Mouse (Mus musculus): ENCODE data around the gene Rev3l. TPM values are rescaled to one million over a fixed set of nuclear protein-coding genes. Genes with fewer than 3 reads are reported as not detected.

Gene Rev3l
- polyA plus RNA-seq (2017; shearing (Covaris generic)): 10 to 100 TPM; 12.8 to 17.2 TPM

DNA sequence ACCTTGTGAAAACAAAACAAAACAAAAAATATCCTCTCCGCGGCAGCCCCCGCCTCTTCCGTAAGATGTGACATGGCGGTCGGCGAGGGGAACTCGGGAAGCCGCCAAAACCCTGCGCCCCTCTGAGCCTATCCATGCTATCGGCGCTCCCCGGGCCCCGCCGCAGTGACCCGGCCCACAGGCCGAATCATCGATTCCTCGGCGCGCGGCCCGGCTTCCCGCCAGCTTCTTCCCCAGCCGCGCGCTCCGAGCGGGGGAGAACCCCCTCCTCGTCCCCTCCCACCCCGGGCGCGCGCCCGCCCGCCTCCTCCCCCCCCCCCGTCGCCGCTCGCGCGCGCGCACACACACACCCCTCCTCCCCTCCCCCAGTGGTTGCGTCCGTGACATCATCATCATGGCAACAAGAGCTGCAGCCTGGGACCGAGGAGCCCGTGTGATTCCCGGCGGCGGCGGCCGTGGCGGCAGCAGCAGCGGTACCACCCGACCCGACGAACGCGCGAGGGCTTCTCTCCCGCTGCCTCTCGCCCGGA, at the start of gene Rev3l:
Rev3l (plus strand) TSS at position 383 of the 530 bp plus-strand sequence.

DNA sequence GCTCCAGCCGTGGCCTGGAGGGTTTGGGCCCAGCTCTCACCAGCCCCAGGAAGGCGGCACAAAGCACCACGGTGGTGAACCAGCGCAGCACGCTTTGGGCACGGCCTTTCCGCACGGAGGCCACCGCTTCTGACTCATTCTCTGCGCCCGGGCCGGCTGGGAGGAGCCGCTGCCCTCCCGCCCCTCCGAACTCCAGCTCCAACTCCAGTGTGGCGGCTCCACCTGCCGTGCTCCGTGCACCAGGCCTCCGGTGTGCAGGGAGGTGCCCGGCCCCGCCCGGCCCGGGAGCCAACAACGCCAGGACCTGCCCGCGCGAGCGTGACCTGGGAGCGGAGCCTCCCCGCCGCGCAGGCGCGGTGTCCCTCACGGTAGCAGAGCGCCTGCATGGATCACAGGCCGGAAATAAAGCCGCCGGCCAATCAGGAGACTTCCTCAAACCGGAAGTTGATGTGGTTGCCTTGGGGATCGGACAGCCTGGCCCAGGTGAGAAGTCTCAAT, 167.0 kb downstream of the Rev3l start, which contains the start of gene Mfsd4b4:
Mfsd4b4 (minus strand) TSS at position 365 of the 498 bp plus-strand sequence.

Other genes starting within 250 kb of the Rev3l start
- gene Traf3ip2, start 119.2 kb upstream of the Rev3l start, polyA plus RNA-seq (2017; shearing (Covaris generic)): 10 to 100 TPM; 48.5 to 58.2 TPM
- 1 to 10 TPM; 3.2 to 4.8 TPM for gene Mfsd4b4, start 167.1 kb downstream of the Rev3l start, polyA plus RNA-seq (2017; shearing (Covaris generic))
- under 1 TPM in 1 of 2 experiments, not detected in 1; 0.10 TPM for gene Mfsd4b2, start 194.8 kb downstream of the Rev3l start, polyA plus RNA-seq (2017; shearing (Covaris generic))
- gene Mfsd4b3, start 228.0 kb downstream of the Rev3l start, polyA plus RNA-seq (2017; shearing (Covaris generic)): not detected

All from activated CD4-positive, CD25-positive, alpha-beta regulatory T cell (primary cell).